Mouse (Mus musculus) heart, embryonic 15.5 days (tissue): ENCODE measurements at regions not wholly inside any gene's neighbourhood (a gene's known extent, or its start where the extent isn't known, plus 50 kb on each side); places are given as distances from the start of the nearest gene placed in this dataset.

Experiments
- ATAC-seq: fragments of 200-750 bp; cut with Nextera tagmentation; replicated peaks from 2 replicates; pipeline ENCODE4 v1.8.0; 2017; ENCODE audit warnings: low read depth, moderate TSS enrichment; ENCODE audit not compliant: insufficient number of reproducible peaks, insufficient read depth, low FRiP score
- H3K27ac ChIP-seq: fragments of 300-500 bp; sonication (generic); 2 replicates; pipeline ENCODE4 v1.5.1; 2015; ENCODE audit warnings: mild to moderate bottlenecking, inconsistent platforms
- H3K27me3 ChIP-seq: fragments of 300-500 bp; sonication (generic); 2 replicates; pipeline ENCODE4 v1.6.1; 2015; ENCODE audit warnings: inconsistent platforms
- H3K36me3 ChIP-seq: fragments of 300-500 bp; sonication (generic); 2 replicates; pipeline ENCODE4 v1.6.1; 2015; ENCODE audit warnings: mild to moderate bottlenecking, inconsistent platforms
- H3K4me1 ChIP-seq: fragments of 300-500 bp; sonication (generic); replicated peaks from 2 replicates; pipeline ENCODE4 v1.6.1; 2015; ENCODE audit warnings: inconsistent platforms
- H3K4me2 ChIP-seq: fragments of 300-500 bp; sonication (generic); 2 replicates; pipeline ENCODE4 v1.6.1; 2015; ENCODE audit warnings: inconsistent platforms, mild to moderate bottlenecking, moderate library complexity
- H3K4me3 ChIP-seq: fragments of 300-500 bp; sonication (generic); 2 replicates; pipeline ENCODE4 v1.5.1; 2015; ENCODE audit warnings: mild to moderate bottlenecking, inconsistent platforms
- H3K9ac ChIP-seq: fragments of 300-500 bp; sonication (generic); 2 replicates; pipeline ENCODE4 v1.6.1; 2015; ENCODE audit warnings: mild to moderate bottlenecking, inconsistent platforms
- H3K9me3 ChIP-seq: fragments of 300-500 bp; sonication (generic); replicated peaks from 2 replicates; pipeline ENCODE4 v1.6.1; 2016; ENCODE audit warnings: inconsistent platforms
- WGBS: fragments of 180-500 bp; shearing (Covaris S2); methylation state at CpG from one replicate; pipeline ENCODE4 v1.1.7; 2015; ENCODE audit warnings: mixed read lengths; 5-methylcytosine and 5-hydroxymethylcytosine counted together

DNA sequence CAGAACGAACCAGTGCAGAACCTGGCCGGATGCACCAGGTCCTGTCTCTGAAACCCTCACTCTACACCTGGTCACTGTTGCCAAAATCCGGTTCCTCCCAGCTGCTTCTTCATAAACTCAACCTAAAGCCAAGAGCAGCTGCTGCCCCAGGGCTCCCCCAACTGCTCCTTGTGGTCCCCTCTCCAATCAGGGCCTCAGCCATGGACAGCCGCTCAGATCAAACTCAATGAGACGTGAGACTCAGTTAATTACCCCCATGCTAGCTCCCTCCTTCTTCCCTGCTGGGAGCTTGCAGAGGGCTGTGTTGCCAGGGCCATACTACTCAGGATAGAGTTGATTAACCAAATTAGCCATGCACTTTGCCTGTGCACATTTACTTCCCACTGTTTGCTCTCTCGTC is 240.8 kb upstream of the Pard3b start:
- H3K36me3 ChIP-seq = no peaks in the 10 kb centered on the region
- WGBS = 59% methylated on average over 6 of the region's 6 CpGs

GRCm38 (mm10) chr1:61402339-61402738 is 236.3 kb upstream of the Pard3b start:
- 51% methylated on average over 8 of the region's 8 CpGs for WGBS
- ATAC-seq = no peak
- H3K27me3 ChIP-seq = no peaks in the 10 kb centered on the region
- peak overlapping the region; percentile 50 for H3K4me2 ChIP-seq
- no peaks in the 10 kb centered on the region for H3K4me1 ChIP-seq
- H3K9me3 ChIP-seq = no peaks in the 10 kb centered on the region
- H3K9ac ChIP-seq = no peak overlapping the region
- H3K4me3 ChIP-seq = peak overlapping the region; percentile 23
- H3K36me3 ChIP-seq = no peaks in the 10 kb centered on the region
- H3K27ac ChIP-seq = no peak overlapping the region

More for the DNA sequence above, 240.8 kb upstream of the Pard3b start:
- Histone ChIP-seq H3K27ac (no peak overlapping the region), H3K27me3 (no peaks in the 10 kb centered on the region), H3K9ac (no peak overlapping the region), H3K9me3 (no peaks in the 10 kb centered on the region), H3K4me1 (no peaks in the 10 kb centered on the region), H3K4me3 (no peak overlapping the region), H3K4me2 (no peak overlapping the region)
- ATAC-seq = no peak

DNA sequence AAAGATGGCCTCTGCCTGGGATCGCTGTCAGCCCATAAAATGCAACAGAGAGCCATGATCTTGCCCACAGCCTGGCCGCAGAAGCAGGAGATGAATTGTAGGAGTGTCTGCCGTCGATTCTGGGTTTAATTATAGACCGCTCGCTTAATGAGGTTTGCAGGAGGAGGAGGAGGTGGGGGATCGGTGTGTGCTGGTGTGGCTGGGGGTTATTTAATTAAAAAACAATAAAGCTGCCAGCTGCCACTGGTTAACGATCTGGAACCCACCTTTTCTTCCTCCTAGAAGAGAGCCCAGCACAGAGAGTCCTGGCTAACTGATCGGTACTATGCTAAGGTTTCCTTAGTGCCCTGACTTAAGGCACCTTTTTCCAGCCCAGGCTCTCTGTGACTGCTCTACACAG is 231.4 kb upstream of the Pard3b start:
- WGBS = 61% methylated on average over 9 of the region's 9 CpGs
- ATAC-seq = no peak
- H3K27me3 ChIP-seq = no peaks in the 10 kb centered on the region
- no peak overlapping the region for H3K27ac ChIP-seq
- no peak overlapping the region for H3K4me3 ChIP-seq
- H3K4me2 ChIP-seq = no peak overlapping the region
- no peaks in the 10 kb centered on the region for H3K9me3 ChIP-seq
- H3K4me1 ChIP-seq = no peaks in the 10 kb centered on the region
- no peak overlapping the region for H3K9ac ChIP-seq
- H3K36me3 ChIP-seq = no peaks in the 10 kb centered on the region

- H3K9ac ChIP-seq = no peak overlapping the region
- no peaks in the 10 kb centered on the region for H3K4me1 ChIP-seq
- no peaks in the 10 kb centered on the region for H3K27me3 ChIP-seq
- no peak overlapping the region for H3K27ac ChIP-seq
- WGBS = 59% methylated on average over 2 of the region's 2 CpGs
- no peaks in the 10 kb centered on the region for H3K9me3 ChIP-seq
- no peak for ATAC-seq
- H3K36me3 ChIP-seq = no peaks in the 10 kb centered on the region
- no peak overlapping the region for H3K4me3 ChIP-seq
- no peak overlapping the region for H3K4me2 ChIP-seq
Observed at GRCm38 (mm10) chr1:61414772-61415171, 223.9 kb upstream of the Pard3b start.

DNA sequence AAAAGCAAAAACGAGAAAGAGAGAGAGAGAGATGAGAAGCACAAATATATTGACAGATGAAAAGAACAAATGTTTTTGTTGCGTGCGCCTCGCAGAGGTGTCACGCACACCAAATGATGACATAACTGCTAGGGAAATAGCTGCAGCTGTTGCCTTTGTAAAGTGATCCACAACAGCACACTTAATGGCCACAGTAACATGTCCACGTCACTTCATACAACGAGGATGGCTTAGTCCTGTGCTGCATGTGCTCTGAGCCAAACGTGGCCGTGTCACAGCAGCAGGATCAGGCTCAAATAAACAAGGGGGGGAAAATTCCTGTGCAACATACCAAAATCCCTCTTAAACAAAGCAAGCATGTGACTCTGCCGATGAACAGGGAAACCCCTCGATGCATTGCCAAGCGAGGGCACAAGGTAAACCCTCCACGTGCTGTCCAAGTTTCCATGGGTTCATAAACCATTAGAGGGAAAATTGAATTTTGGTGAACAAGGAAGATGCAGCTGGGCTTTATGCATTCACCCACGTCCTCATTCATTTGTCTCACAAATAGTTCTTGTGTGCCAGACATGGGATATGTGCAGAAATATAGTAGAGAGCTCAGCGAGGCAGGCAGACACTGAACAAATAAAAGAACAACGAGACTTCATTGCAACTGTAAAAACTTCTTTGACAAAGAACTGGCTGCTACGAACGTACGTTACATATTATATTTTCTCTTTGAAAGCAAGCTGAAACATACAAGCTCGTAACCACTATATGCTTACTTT is 223.0 kb upstream of the Pard3b start:
- WGBS = 74% methylated on average over 20 of the region's 20 CpGs
- no peak overlapping the region for H3K9ac ChIP-seq
- ATAC-seq = no peak
- no peak overlapping the region for H3K4me3 ChIP-seq
- no peak overlapping the region for H3K27ac ChIP-seq
- H3K4me1 ChIP-seq = no peaks in the 10 kb centered on the region
- no peaks in the 10 kb centered on the region for H3K9me3 ChIP-seq
- H3K4me2 ChIP-seq = no peak overlapping the region
- no peaks in the 10 kb centered on the region for H3K27me3 ChIP-seq
- H3K36me3 ChIP-seq = no peaks in the 10 kb centered on the region

DNA sequence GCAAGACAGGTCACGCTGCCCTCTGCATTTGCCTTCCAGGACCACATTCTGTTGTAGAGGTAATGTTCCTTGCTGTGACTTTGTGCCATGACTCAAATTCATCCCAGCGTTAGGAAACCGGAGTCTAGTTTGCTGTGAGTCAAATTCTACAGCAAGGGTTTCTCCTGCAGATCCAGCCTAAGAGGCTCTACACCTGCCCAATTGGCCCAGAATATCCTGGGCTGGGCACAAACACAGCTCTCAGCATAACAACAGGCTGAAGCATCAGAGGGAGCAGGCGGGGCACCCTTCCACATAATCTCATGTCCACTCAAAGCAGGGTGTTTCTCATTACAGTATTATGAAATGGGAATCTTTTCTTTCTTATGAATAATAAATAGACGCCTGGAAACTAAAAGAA is 220.2 kb upstream of the Pard3b start:
- Histone ChIP-seq H3K9me3 (no peaks in the 10 kb centered on the region), H3K4me1 (no peaks in the 10 kb centered on the region), H3K9ac (no peak overlapping the region), H3K4me3 (no peak overlapping the region), H3K27ac (no peak overlapping the region), H3K36me3 (no peaks in the 10 kb centered on the region), H3K4me2 (no peak overlapping the region), H3K27me3 (no peaks in the 10 kb centered on the region)
- 67% methylated on average over 5 of the region's 5 CpGs for WGBS
- no peak for ATAC-seq

DNA sequence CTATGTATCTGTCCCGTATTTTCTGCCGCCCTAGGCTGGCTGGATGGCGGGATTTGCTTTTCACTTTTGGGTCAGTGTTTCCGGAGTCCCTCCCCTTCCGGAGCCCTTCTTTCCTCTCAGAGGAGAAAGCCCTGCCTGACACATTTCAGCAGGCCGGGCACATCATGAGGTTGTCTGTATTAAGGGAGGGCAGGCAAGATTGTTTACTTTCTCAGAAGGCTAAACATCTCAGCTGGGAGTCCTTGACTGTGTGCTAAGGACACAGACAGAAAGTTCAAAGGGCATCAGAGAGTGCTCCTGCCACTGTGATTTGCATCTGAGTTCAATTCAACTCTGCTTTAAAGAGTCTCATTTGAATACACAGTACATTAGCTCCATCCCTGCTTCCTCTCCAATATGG is 218.8 kb upstream of the Pard3b start:
- H3K27me3 ChIP-seq = no peaks in the 10 kb centered on the region
- WGBS = 40% methylated on average over 6 of the region's 6 CpGs
- no peaks in the 10 kb centered on the region for H3K9me3 ChIP-seq
- H3K27ac ChIP-seq = no peak overlapping the region
- no peaks in the 10 kb centered on the region for H3K36me3 ChIP-seq
- no peak overlapping the region for H3K4me3 ChIP-seq
- H3K9ac ChIP-seq = no peak overlapping the region
- H3K4me2 ChIP-seq = no peak overlapping the region
- H3K4me1 ChIP-seq = no peaks in the 10 kb centered on the region
- no peak for ATAC-seq

GRCm38 (mm10) chr1:61423253-61423652 is 215.4 kb upstream of the Pard3b start:
- H3K4me2 ChIP-seq = no peak overlapping the region
- no peaks in the 10 kb centered on the region for H3K36me3 ChIP-seq
- H3K9me3 ChIP-seq = no peaks in the 10 kb centered on the region
- no peak overlapping the region for H3K4me3 ChIP-seq
- no peak overlapping the region for H3K27ac ChIP-seq
- no peak overlapping the region for H3K9ac ChIP-seq
- H3K4me1 ChIP-seq = no peaks in the 10 kb centered on the region
- ATAC-seq = no peak
- no peaks in the 10 kb centered on the region for H3K27me3 ChIP-seq

DNA sequence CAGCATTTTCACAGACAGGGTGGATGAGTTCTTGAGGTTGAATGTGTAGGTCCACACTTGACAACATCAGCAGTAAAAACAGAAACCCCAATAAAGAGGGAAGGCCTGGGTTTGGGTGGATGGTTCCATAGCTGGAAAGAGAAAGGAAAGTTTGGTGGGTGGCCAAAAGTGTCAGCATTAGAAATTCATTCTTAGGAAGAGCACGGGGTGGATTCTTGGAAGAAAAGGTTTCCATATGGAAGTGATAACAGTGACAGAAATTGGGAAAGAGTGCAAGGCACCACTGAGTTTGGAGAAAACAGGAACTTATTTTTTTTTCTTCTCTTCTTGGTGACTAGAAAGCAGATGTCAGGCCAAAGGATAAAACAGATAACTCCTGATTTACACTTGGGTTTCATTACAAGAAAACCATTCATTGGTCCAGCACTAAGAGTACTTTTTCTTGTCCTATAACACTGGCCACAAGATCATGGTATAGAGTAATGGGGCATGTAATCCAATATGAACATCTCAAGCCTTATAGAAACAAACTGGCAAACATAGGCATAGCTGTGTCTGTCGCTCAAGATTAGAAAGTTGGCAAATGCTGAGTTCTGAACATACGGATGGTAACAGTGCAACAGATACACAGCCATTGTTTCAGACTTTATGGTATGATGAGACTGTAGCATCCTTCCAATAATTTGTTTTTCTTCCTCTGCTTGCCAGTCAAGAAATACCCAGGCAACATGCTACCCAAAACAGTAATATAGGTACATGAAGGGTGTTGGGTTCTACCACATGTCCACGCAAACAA is 209.7 kb upstream of the Pard3b start:
- no peaks in the 10 kb centered on the region for H3K36me3 ChIP-seq
- H3K9ac ChIP-seq = no peak overlapping the region
- no peaks in the 10 kb centered on the region for H3K27me3 ChIP-seq
- 79% methylated on average over 4 of the region's 4 CpGs for WGBS
- H3K4me1 ChIP-seq = no peaks in the 10 kb centered on the region
- ATAC-seq = no peak
- no peak overlapping the region for H3K27ac ChIP-seq
- H3K4me2 ChIP-seq = no peak overlapping the region
- H3K4me3 ChIP-seq = no peak overlapping the region
- no peaks in the 10 kb centered on the region for H3K9me3 ChIP-seq

DNA sequence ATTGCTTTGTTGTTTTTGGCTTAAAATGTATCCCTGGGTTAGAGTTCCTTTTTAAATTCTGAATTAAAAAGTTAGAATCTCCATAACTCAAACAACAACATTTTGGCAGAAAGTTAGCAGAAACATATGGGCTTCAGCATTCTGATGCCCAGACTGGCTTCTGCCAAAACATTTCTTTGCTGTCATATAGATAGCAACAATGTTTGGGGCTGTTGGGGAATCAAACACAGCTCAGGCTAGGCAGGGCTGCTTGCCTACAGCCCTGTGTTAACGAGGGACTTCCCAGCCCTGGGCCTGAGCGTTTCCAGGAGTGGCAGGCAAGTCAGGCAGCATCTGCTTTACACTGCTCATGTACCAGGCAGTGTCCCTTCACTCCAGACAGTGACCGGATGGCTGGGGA is 201.0 kb upstream of the Pard3b start:
- H3K4me1 ChIP-seq = no peaks in the 10 kb centered on the region
- H3K27ac ChIP-seq = no peak overlapping the region
- WGBS = 65% methylated on average over 3 of the region's 3 CpGs
- H3K4me3 ChIP-seq = no peak overlapping the region
- H3K9me3 ChIP-seq = no peaks in the 10 kb centered on the region
- no peaks in the 10 kb centered on the region for H3K27me3 ChIP-seq
- H3K36me3 ChIP-seq = no peaks in the 10 kb centered on the region
- H3K4me2 ChIP-seq = no peak overlapping the region
- H3K9ac ChIP-seq = no peak overlapping the region
- ATAC-seq = no peak

GRCm38 (mm10) chr1:61461435-61461834 is 177.2 kb upstream of the Pard3b start:
- Histone ChIP-seq H3K27ac (no peak overlapping the region), H3K9ac (no peak overlapping the region), H3K36me3 (no peaks in the 10 kb centered on the region), H3K4me3 (no peak overlapping the region), H3K4me1 (no peaks in the 10 kb centered on the region), H3K9me3 (no peaks in the 10 kb centered on the region), H3K4me2 (no peak overlapping the region), H3K27me3 (no peaks in the 10 kb centered on the region)
- no peak for ATAC-seq
- WGBS = 63% methylated on average over 3 of the region's 3 CpGs
